Mouse (Mus musculus) CD4-positive naive resting alpha-beta T cell, adult 57 days (primary cell): ENCODE results near the gene Ndufs6. TPM values are rescaled to one million over a fixed set of nuclear protein-coding genes. Genes with fewer than 3 reads are reported as not detected.

Source experiments
- total RNA-seq: library from RNA; stranded (reverse); gene quantifications from one replicate; pipeline ENCODE4 v1.2.4, GENCODE M21; 2023

The Ndufs6 gene
- 64.4 TPM for total RNA-seq

GRCm38 (mm10) chr13:73327827-73328698 is at the start of gene Ndufs6, which contains the start of gene Mrpl36:
Gene Ndufs6 (minus strand): TSS chr13:73328542.
Gene Mrpl36 (plus strand): TSS chr13:73328513.

Other genes starting within 250 kb of the Ndufs6 start
- not detected for gene Irx4, start 68.1 kb downstream of the Ndufs6 start, total RNA-seq
- gene Mrpl36, start within 50 bp of the Ndufs6 start, total RNA-seq: 26.1 TPM
- gene Lpcat1, start 138.7 kb upstream of the Ndufs6 start, total RNA-seq: 55.0 TPM
- not detected for gene Slc6a3, start 208.2 kb upstream of the Ndufs6 start, total RNA-seq